Comparison of ENCODE assay signal across 8 mouse cellular contexts in genomic region chr10:99263419-99264221, GRCm38 (mm10). TPM values are rescaled to one million over a fixed set of nuclear protein-coding genes. Genes with fewer than 3 reads are reported as not detected.
DNase-seq lines count a peak whose midpoint lies in the region; ATAC-seq and TF ChIP-seq lines count a peak whose summit lies in the region.

No protein-coding gene starts in this region.

- no peaks in the 10 kb centered on the region for H3K27me3 ChIP-seq in ES-Bruce4 (ENCODE audit: control insufficient read depth, insufficient read depth, low read length, poor library complexity, severe bottlenecking)
- peaks cover 61% of the 10 kb centered on the region for H3K27me3 ChIP-seq in midbrain, embryonic 10.5 days (ENCODE audit: low read depth, poor library complexity, severe bottlenecking)
- H3K27me3 ChIP-seq in stomach, embryonic 14.5 days (ENCODE audit: control insufficient read depth, insufficient read depth, low read length), result no peaks in the 10 kb centered on the region

- DNase-seq in adrenal gland, adult 8-10 months, result peak; percentile 35
- no peak for DNase-seq in adrenal gland, postnatal 4 days (ENCODE audit: low spot score in 2 of 2)
- DNase-seq in heart, postnatal 36 days, result peak; percentile 49 to 72
- DNase-seq in left cerebral cortex, adult 8-10 months (ENCODE audit: low spot score in 2 of 2), result peak; percentile 26 to 39
- peak; percentile 76 for DNase-seq in midbrain, embryonic 10.5 days (ENCODE audit: low spot score)

- H3K4me2 ChIP-seq in stomach, embryonic 14.5 days (replicated peaks; ENCODE audit: low read depth, low read length), result peak overlapping the region; percentile 76

- no peaks in the 10 kb centered on the region for H3K9me3 ChIP-seq in ES-Bruce4 (replicated peaks; ENCODE audit: control insufficient read depth, insufficient read depth, low read length, poor library complexity, severe bottlenecking)
- no peaks in the 10 kb centered on the region for H3K9me3 ChIP-seq in midbrain, embryonic 10.5 days (replicated peaks)
- H3K9me3 ChIP-seq in stomach, embryonic 14.5 days (ENCODE audit: control insufficient read depth, low read depth, low read length), result no peaks in the 10 kb centered on the region

- 0 out of 2 replicates have a peak, but pooled peaks have one; percentile 3 for TF ChIP-seq EP300 in ES-Bruce4 (IDR thresholded peaks at IDR 0.05; ENCODE audit: insufficient read depth, low read depth, low read length)

- intact Hi-C loops in heart, postnatal 36 days (cut with DNase I), result loop anchor here (1.0 to 5.0 kb wide), 3 partner anchors 95 to 269 kb away; no protein-coding TSS in a partner anchor

- peak overlapping the region; percentile 66 for H3K27ac ChIP-seq in ES-Bruce4 (ENCODE audit: insufficient read depth, low read length)
- peak overlapping the region; percentile 98 for H3K27ac ChIP-seq in midbrain, embryonic 10.5 days (replicated peaks)
- H3K27ac ChIP-seq in stomach, embryonic 14.5 days (ENCODE audit: low read length), result peak overlapping the region; percentile 96

- H3K4me1 ChIP-seq in ES-Bruce4 (ENCODE audit: control insufficient read depth, insufficient read depth, low read length), result no peaks in the 10 kb centered on the region
- peaks cover 67% of the 10 kb centered on the region for H3K4me1 ChIP-seq in midbrain, embryonic 10.5 days
- peaks cover 15% of the 10 kb centered on the region for H3K4me1 ChIP-seq in stomach, embryonic 14.5 days (ENCODE audit: control insufficient read depth, insufficient read depth, low read length)

- TF ChIP-seq POLR2A in ES-Bruce4 (IDR thresholded peaks at IDR 0.05; ENCODE audit: insufficient read depth, low read length), result peak; percentile 26

- H3K36me3 ChIP-seq in ES-Bruce4 (ENCODE audit: control insufficient read depth, insufficient read depth, low read length, poor library complexity, severe bottlenecking), result peaks cover 17% of the 10 kb centered on the region
- peaks cover 10% of the 10 kb centered on the region for H3K36me3 ChIP-seq in midbrain, embryonic 10.5 days
- H3K36me3 ChIP-seq in stomach, embryonic 14.5 days (ENCODE audit: control insufficient read depth, insufficient read depth, low read length), result peaks cover 6% of the 10 kb centered on the region; the same call in 1 of the 2 replicates

- ATAC-seq in common myeloid progenitor, adult 5-6 weeks (replicated peaks; ENCODE audit: low read depth, poor library complexity, severe bottlenecking), result peak; percentile 2
- ATAC-seq in stomach, embryonic 14.5 days (ENCODE audit: insufficient number of reproducible peaks, insufficient read depth, low FRiP score, low read depth), result peak; percentile 11; the same call in 1 of the 2 replicates

- WGBS in midbrain, embryonic 10.5 days, result under 1% methylated on average over 66 of the region's 66 CpGs
- under 1% methylated on average over 66 of the region's 66 CpGs for WGBS in stomach, embryonic 14.5 days

- TF ChIP-seq CTCF in ES-Bruce4 (IDR thresholded peaks at IDR 0.05; ENCODE audit: low read depth, low read length), result no peak

- H3K9ac ChIP-seq in ES-Bruce4 (ENCODE audit: low read depth, poor library complexity, severe bottlenecking), result peak overlapping the region; percentile 77
- H3K9ac ChIP-seq in stomach, embryonic 14.5 days (replicated peaks; ENCODE audit: low read depth, low read length), result peak overlapping the region; percentile 57

- H3K4me3 ChIP-seq in ES-Bruce4 (ENCODE audit: low read depth, low read length), result peak overlapping the region; percentile 91
- peak overlapping the region; percentile 74 for H3K4me3 ChIP-seq in midbrain, embryonic 10.5 days
- H3K4me3 ChIP-seq in stomach, embryonic 14.5 days (ENCODE audit: low read depth, low read length), result peak overlapping the region; percentile 53

RNA-seq across cellular contexts. Expression of gene Dusp6, which starts 0.6 kb away (rescaled TPM):
- total RNA-seq in adrenal gland, adult 8-10 months (2022), result 100 to 1,000 TPM in 3 of 4 experiments, 10 to 100 TPM in 1; 88.6 to 238 (median 129) TPM
- 100 to 1,000 TPM; 117 to 123 TPM for total RNA-seq in adrenal gland, postnatal 4 days (2021)
- polyA plus RNA-seq in ES-Bruce4 (2011; ENCODE audit: insufficient read depth, insufficient read length, low read depth, missing spikeins), result 46.8 and 50.9 TPM in 2 replicates
- 28.8 and 37.5 TPM in 2 replicates for total RNA-seq in common myeloid progenitor, adult 5-6 weeks (2017)
- total RNA-seq in heart, postnatal 36 days (2021), result 10 to 100 TPM; 16.2 to 21.7 TPM
- total RNA-seq in left cerebral cortex, adult 8-10 months (2022), result 10 to 100 TPM; 46.0 to 76.2 (median 60.7) TPM
- 52.1 and 66.0 TPM in 2 replicates for polyA plus RNA-seq in midbrain, embryonic 10.5 days (2016; fragmentation: Nextera tagmentation; extraction: Ambion mirVana)
- polyA plus RNA-seq in stomach, embryonic 14.5 days (2014; fragmentation: Nextera tagmentation; extraction: Ambion mirVana), result 41.2 and 41.8 TPM in 2 replicates

Comparison
In these comparisons a context has a peak if more than half of its experiments do, and no peak if none do; other contexts are left out.
1. DNase-seq: peak in adrenal gland, adult 8-10 months (single experiment), heart, postnatal 36 days (2 of 2), left cerebral cortex, adult 8-10 months (2 of 2) and midbrain, embryonic 10.5 days (single experiment); none in adrenal gland, postnatal 4 days (0 of 2).
2. Peak in every context shown above with its lines, with median percentiles within 50 percentile points of each other: H3K27ac ChIP-seq and H3K4me3 ChIP-seq.